Mouse (Mus musculus) E14TG2a.4 (cell line): ENCODE measurements around the gene 4933405L10Rik.

ENCODE experiments used
- CTCF ChIP-seq: conservative IDR thresholded peaks from 2 replicates; pipeline ENCODE4 v1.5.1; 2014; ENCODE audit warnings: low read length
- NANOG ChIP-seq: IDR thresholded peaks from 2 replicates; pipeline ENCODE4 v1.6.1; 2014; ENCODE audit warnings: borderline replicate concordance, low read length, mixed read lengths

DNA sequence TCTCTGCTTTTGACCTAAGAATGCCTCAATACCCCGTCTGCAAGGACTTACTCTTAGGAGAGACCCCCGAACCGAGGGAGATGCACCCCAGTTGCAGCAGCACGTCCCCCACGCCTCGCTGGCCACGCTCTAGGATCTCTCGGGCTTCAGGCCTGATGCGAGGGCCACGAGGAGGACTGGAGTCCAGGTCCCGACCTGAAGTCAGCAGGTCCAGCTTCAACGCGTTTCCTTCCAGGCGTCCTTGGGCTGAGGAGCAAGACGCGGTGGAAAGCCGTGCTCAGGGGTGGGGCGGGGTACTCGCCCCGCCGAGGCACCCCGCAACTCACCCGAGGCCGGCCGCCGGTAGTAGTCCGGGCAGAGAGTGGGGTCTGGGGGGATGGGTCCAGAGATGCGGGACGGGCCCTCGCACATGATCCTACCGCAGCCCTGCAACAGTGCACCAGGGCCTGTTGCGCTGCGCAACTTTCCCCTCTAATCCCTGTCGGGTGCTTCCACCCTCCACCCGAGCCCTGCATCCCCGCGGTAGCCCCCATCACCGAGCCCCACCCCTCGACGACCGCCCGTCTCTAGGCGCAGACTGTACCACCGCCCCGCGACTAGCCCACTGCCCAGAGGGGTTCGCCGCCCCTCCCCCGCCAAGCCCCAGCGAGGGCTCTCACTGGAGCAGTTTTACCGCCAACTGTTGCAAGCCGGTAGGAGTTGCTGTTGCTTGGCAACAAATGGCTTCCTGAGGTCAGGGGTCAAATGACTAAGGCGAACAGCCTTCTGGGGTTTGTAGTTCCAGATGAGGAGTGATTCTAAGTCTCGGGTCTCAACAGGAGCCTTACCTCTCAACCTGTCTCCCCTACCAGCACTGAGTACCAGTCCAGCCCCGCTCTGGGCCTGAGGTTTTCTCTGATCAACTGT, at the start of gene 4933405L10Rik, which contains the start of gene Enkd1:
- TF ChIP-seq CTCF (no peak), NANOG (no peak)
